Mouse (Mus musculus) cortical plate, adult 2 months (tissue): ENCODE data around the gene Fbxl22. TPM values are rescaled to one million over a fixed set of nuclear protein-coding genes. Genes with fewer than 3 reads are reported as not detected.

Experiments used
- H3K27ac ChIP-seq: fragments of 200-500 bp; 2 replicates; pipeline ENCODE4 v1.5.1; 2012; ENCODE audit warnings: low read length, control low read depth, inconsistent platforms; ENCODE audit not compliant: insufficient read depth
- H3K4me1 ChIP-seq: fragments of 200-500 bp; 2 replicates; pipeline ENCODE4 v1.6.1; 2011; ENCODE audit warnings: low read length; ENCODE audit not compliant: control insufficient read depth, insufficient read depth
- H3K4me3 ChIP-seq: fragments of 200-500 bp; 2 replicates; pipeline ENCODE4 v1.5.1; 2011; ENCODE audit warnings: mild to moderate bottlenecking, low read length, control low read depth; ENCODE audit not compliant: insufficient read depth
- CTCF ChIP-seq: fragments of 200-500 bp; IDR thresholded peaks from 2 replicates; pipeline ENCODE4 v1.5.1; 2011; ENCODE audit warnings: mild to moderate bottlenecking, control low read depth, low read length; ENCODE audit not compliant: insufficient read depth; ENCODE audit errors: extremely low read depth
- POLR2A ChIP-seq: fragments of 200-500 bp; IDR thresholded peaks from 2 replicates; pipeline ENCODE4 v1.6.1; 2011; ENCODE audit warnings: mild to moderate bottlenecking, low read length, control low read depth; ENCODE audit not compliant: insufficient read depth; ENCODE audit errors: extremely low read depth
- polyA plus RNA-seq: library from polyadenylated mRNA; depleted of rRNA; stranded (reverse); fragments of >200 nt; gene quantifications from 2 replicates; pipeline ENCODE4 v1.2.3, GENCODE M21; 2012

Fbxl22 gene
- polyA plus RNA-seq, 1 experiment = 0.40 TPM

- H3K4me3 ChIP-seq = no peak overlapping the region
- peaks cover 5% of the 10 kb centered on the region; the same call in 1 of the 2 replicates for H3K4me1 ChIP-seq
- no peak overlapping the region for H3K27ac ChIP-seq
- TF ChIP-seq POLR2A (no peak), CTCF (no peak)
These were observed 4.0 kb downstream of the Fbxl22 start for GRCm38 (mm10) chr9:66510351-66510841.

GRCm38 (mm10) chr9:66508890-66509399, 5.4 kb downstream of the Fbxl22 start:
- Histone ChIP-seq H3K4me3 (no peak overlapping the region), H3K4me1 (peaks cover 5% of the 10 kb centered on the region), H3K27ac (no peak overlapping the region; the same call in 1 of the 2 replicates)
- TF ChIP-seq POLR2A = no peak
- no peak for TF ChIP-seq CTCF

DNA sequence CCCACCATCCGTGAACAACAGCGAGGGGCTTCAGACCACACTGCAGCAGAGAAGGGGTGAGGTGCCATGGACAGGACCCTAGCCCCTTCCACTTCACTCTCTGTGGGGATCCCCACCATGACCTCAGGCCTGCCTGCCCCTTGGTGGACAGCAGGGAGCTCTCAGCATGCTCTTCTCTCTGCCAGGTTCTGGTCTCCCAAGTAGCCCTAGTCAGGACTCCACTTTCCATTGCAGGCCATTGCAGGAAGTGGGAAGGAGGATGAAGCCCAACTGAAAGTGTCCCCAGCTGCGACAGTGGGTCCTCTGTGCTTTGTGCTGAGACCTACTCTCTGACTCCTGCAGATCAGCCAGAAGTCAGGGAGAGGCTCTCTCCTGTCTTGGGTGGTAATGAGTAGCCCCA, 6.7 kb downstream of the Fbxl22 start:
- no peak for TF ChIP-seq POLR2A
- TF ChIP-seq CTCF = no peak
- H3K4me3 ChIP-seq = no peak overlapping the region
- peaks cover 5% of the 10 kb centered on the region for H3K4me1 ChIP-seq
- no peak overlapping the region for H3K27ac ChIP-seq

DNA sequence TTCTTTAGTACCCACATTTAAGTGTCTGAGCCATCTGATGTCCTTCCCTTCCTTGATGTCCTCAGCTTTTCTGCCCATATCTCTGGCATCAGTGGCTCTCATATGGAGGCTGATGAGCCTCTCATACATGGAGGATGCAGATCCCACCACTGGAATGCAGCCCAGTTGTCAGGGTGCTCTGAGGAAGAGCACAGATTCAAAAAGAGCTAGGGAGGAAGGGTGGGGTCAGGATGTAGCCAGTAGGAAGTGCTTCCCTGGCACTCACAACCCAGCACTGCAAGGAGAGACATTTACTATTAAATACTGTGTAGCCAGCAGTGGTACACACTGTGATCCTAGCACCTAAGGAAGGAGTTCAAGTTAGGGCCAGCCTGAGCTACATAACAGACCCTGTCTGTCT, 8.0 kb downstream of the Fbxl22 start:
- H3K27ac ChIP-seq = no peak overlapping the region
- TF ChIP-seq CTCF = no peak
- no peak for TF ChIP-seq POLR2A
- H3K4me3 ChIP-seq = no peak overlapping the region
- H3K4me1 ChIP-seq = peaks cover 5% of the 10 kb centered on the region

DNA sequence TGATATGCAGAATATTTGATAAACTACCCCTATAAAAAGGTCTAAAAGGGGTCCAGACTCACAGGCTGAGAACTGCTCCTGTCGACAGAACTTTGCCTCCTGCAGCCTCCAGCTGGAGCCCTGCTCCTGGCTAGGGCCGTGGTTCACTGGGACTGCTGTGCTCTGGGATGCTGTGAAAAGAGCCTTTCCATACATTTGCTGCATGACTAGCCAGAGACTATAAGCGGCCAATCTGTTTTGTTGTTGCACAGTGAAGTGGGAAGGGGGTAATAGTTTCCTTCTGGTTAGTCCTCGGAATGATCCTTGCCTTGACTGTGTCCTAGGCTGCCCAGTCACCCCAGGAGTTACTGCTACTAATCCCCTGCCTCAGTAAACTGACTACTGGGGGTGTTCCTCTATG, 8.4 kb downstream of the Fbxl22 start:
- H3K4me3 ChIP-seq = no peak overlapping the region
- no peak overlapping the region for H3K27ac ChIP-seq
- no peak for TF ChIP-seq POLR2A
- no peak for TF ChIP-seq CTCF
- peaks cover 4% of the 10 kb centered on the region for H3K4me1 ChIP-seq

- Histone ChIP-seq H3K4me3 (no peak overlapping the region), H3K27ac (peak overlapping the region; percentile 22), H3K4me1 (peaks cover 3% of the 10 kb centered on the region; the same call in 1 of the 2 replicates)
- no peak for TF ChIP-seq CTCF
- TF ChIP-seq POLR2A = no peak
These were observed 9.1 kb downstream of the Fbxl22 start for GRCm38 (mm10) chr9:66505141-66505917.

DNA sequence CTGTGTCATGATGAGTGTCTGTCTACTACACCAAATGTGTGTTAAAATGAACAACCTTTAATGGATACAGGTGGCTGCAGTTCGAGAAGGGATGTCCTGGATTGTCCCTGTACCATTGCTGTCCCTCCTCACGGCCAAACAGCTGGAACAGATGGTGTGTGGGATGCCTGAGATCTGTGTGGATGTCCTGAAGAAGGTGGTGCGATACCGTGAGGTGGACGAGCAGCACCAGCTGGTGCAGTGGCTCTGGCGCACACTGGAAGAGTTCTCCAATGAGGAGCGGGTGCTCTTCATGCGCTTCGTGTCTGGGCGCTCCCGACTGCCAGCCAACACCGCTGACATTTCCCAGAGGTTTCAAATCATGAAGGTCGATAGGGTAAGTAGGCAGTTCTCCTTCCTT, 9.9 kb downstream of the Fbxl22 start:
- peak overlapping the region; percentile 22; the same call in 1 of the 2 replicates for H3K27ac ChIP-seq

GRCm38 (mm10) chr9:66503879-66504411, 10.4 kb downstream of the Fbxl22 start:
- Histone ChIP-seq H3K4me1 (peaks cover 3% of the 10 kb centered on the region; the same call in 1 of the 2 replicates), H3K4me3 (no peak overlapping the region), H3K27ac (peak overlapping the region; percentile 66; the same call in 1 of the 2 replicates)
- TF ChIP-seq POLR2A (no peak), CTCF (no peak)

More for the DNA sequence above, 9.9 kb downstream of the Fbxl22 start:
- TF ChIP-seq CTCF = no peak
- TF ChIP-seq POLR2A = no peak
- H3K4me1 ChIP-seq = peaks cover 3% of the 10 kb centered on the region; the same call in 1 of the 2 replicates
- no peak overlapping the region for H3K4me3 ChIP-seq

DNA sequence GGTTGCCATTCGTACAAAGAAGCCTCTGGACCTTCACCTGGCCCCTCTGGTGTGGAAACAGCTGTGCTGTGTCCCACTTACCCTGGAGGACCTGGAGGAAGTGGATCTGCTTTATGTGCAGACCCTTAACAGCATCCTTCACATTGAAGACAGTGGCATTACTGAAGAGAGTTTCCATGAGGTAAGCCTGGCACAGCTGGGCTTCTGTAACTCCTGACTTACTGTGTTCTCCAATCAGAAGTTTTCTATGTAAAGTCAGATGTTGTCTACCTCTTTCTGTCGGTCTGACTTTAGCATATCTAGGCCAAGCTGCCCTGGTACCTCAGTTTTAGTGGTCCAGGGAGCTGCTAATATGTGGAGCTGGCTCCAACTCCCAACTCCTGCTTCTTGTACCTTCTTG, 13.1 kb downstream of the Fbxl22 start:
- H3K4me3 ChIP-seq = no peak overlapping the region
- TF ChIP-seq CTCF = no peak
- TF ChIP-seq POLR2A = no peak
- peaks cover 3% of the 10 kb centered on the region; the same call in 1 of the 2 replicates for H3K4me1 ChIP-seq
- H3K27ac ChIP-seq = no peak overlapping the region
